Comparison of ENCODE assay signal across 9 mouse cellular contexts in the genomic region with DNA sequence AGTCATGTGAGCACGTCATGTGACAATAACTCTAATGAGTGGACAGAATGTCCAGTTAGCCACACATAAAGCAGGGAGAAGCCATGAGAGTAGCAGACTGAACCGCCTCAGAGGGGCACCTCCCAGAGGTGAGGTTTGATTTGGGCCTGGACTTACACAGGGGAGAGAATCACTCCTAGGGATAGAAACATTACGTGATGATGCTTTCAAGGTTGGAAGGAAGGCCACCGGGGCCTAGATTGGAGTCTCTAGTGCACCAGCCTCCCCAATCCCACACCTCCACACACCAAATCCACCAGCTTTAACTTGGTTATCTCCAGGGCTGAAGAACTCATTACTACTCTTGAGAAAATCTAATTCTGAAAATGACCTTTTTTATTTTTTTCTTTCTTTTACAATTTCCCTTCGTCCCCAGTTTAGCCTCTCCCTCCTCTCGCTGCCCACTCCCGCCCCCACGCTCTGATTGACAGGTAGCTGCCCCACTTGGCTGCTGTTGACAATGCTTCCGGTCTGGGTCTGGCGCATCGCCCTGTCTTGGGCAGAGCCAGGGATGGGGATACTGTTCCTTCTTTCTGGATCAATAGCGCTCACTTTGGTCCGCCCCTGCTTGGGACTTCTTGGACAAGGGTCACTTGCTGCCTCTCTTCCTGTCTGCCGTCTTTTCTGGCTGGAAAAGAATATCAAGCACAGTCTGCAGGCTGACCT.
DNase-seq lines count a peak whose midpoint lies in the region; ATAC-seq lines count a peak whose summit lies in the region.
"Had no signal": no experiment of that assay in that cellular context is flagged by ENCODE, and none has a peak within 500 bp of the region (broad histone marks: within the 10 kb centered on the region; RNA-seq: fewer than 3 reads in every experiment).

No protein-coding gene starts in this region.

- peaks cover 3% of the 10 kb centered on the region; the same call in 1 of the 2 replicates for H3K9me3 ChIP-seq in kidney, embryonic 16.5 days (ENCODE audit: low read length)

- intact Hi-C loops in left cerebral cortex, postnatal 36 days (cut with DNase I) = loop anchor here (2.0 to 10.0 kb wide), 2 partner anchors 549 to 663 kb away; no protein-coding TSS in a partner anchor

- H3K36me3 ChIP-seq in kidney, embryonic 16.5 days (ENCODE audit: insufficient read depth, low read length) = no peaks in the 10 kb centered on the region

- 57% methylated on average over 14 of the region's 14 CpGs for WGBS in kidney, embryonic 16.5 days

- H3K4me2 ChIP-seq in kidney, embryonic 16.5 days (replicated peaks; ENCODE audit: low read depth, low read length) = peak overlapping the region; percentile 45

- H3K4me1 ChIP-seq in kidney, embryonic 16.5 days (ENCODE audit: insufficient read depth, low read length) = peaks cover 5% of the 10 kb centered on the region; the same call in 1 of the 2 replicates

- peak; percentile 14 to 36 for DNase-seq in layer of hippocampus, postnatal 14 days (ENCODE audit: low spot score in 2 of 2)
- DNase-seq in layer of hippocampus, adult 9-10 months (ENCODE audit: low spot score) = no peak
- DNase-seq in Muller cell, postnatal 12 days (ENCODE audit: inconsistent ontology term) = peak; percentile 43
- DNase-seq in cerebellum, postnatal 25 days = peak; percentile 47 to 70
- no peak for DNase-seq in embryo, embryonic 11 days
- DNase-seq in left cerebral cortex, postnatal 36 days (ENCODE audit: low spot score in 2 of 2) = no peak
- DNase-seq in gastrocnemius, adult 18-20 months (ENCODE audit: low spot score) = no peak

- H3K9ac ChIP-seq in kidney, embryonic 16.5 days (replicated peaks; ENCODE audit: low read length) = no peak overlapping the region

- H3K27ac ChIP-seq in kidney, embryonic 16.5 days (ENCODE audit: low read length) = no peak overlapping the region

- peak; percentile 68 for ATAC-seq in kidney, embryonic 16.5 days (ENCODE audit: low FRiP score, low TSS enrichment)

- H3K4me3 ChIP-seq in kidney, embryonic 16.5 days (ENCODE audit: low read length) = peak overlapping the region; percentile 24
- H3K4me3 ChIP-seq: myocyte had no signal

- 0 out of 2 replicates have a peak, but pooled peaks cover 3% of the 10 kb centered on the region for H3K27me3 ChIP-seq in kidney, embryonic 16.5 days (ENCODE audit: insufficient read depth, low read length)

Comparison
In these comparisons a context has a peak if more than half of its experiments do, and no peak if none do; other contexts are left out.
1. DNase-seq: peak in layer of hippocampus, postnatal 14 days (2 of 2), Muller cell, postnatal 12 days (single experiment) and cerebellum, postnatal 25 days (2 of 2); none in layer of hippocampus, adult 9-10 months (single experiment), embryo, embryonic 11 days (single experiment), left cerebral cortex, postnatal 36 days (0 of 2) and gastrocnemius, adult 18-20 months (single experiment).